Mouse (Mus musculus) C2C12 (cell line): Measurements from ENCODE around the gene Prkar2a. TPM values are rescaled to one million over a fixed set of nuclear protein-coding genes. Genes with fewer than 3 reads are reported as not detected.
A peak's percentile ranks its signal among the peaks of the same experiment; 100 is the strongest.

ENCODE experiments used
- H3K27me3 ChIP-seq: one replicate; pipeline ENCODE4 v1.6.1; 2011; ENCODE audit not compliant: control insufficient read depth, insufficient read depth, insufficient read length
- H3K36me3 ChIP-seq: one replicate; pipeline ENCODE4 v1.6.1; 2011; ENCODE audit not compliant: control insufficient read depth, insufficient read depth
- H3K4me3 ChIP-seq: one replicate; pipeline ENCODE4 v1.5.1; 2011; ENCODE audit warnings: mild to moderate bottlenecking, control low read depth; ENCODE audit not compliant: poor library complexity, insufficient read depth, severe bottlenecking
- H3K79me2 ChIP-seq: one replicate; pipeline ENCODE4 v1.6.1; 2011; ENCODE audit not compliant: control insufficient read depth, insufficient read depth
- H3K79me3 ChIP-seq: one replicate; pipeline ENCODE4 v1.6.1; 2011; ENCODE audit warnings: low read depth, control low read depth
- H3ac ChIP-seq: one replicate; pipeline ENCODE3; 2011; ENCODE audit warnings: low read depth; ENCODE audit not compliant: control insufficient read depth, insufficient read length
- CEBPB ChIP-seq: IDR thresholded peaks from one replicate; pipeline ENCODE4 v1.6.1; 2011; ENCODE audit warnings: low read depth, mild to moderate bottlenecking, control low read depth, moderate library complexity
- CTCF ChIP-seq: IDR thresholded peaks from one replicate; pipeline ENCODE4 v1.5.1; 2011; ENCODE audit not compliant: control insufficient read depth, insufficient read depth, insufficient read length
- FOSL1 ChIP-seq: IDR thresholded peaks from one replicate; pipeline ENCODE4 v1.8.0; 2011; ENCODE audit warnings: mild to moderate bottlenecking, low read length; ENCODE audit not compliant: poor library complexity, insufficient read depth, severe bottlenecking
- MAX ChIP-seq: IDR thresholded peaks from one replicate; pipeline ENCODE4 v1.6.1; 2011; ENCODE audit warnings: mild to moderate bottlenecking, control low read depth
- MYOD1 ChIP-seq: IDR thresholded peaks from one replicate; pipeline ENCODE4 v1.6.1; 2011; ENCODE audit warnings: low read depth; ENCODE audit not compliant: control insufficient read depth, insufficient read length
- MYOG ChIP-seq: IDR thresholded peaks from one replicate; pipeline ENCODE4 v1.6.1; 2011; ENCODE audit not compliant: control insufficient read depth, insufficient read length; ENCODE audit errors: extremely low read depth
- USF1 ChIP-seq: IDR thresholded peaks from one replicate; pipeline ENCODE4 v1.6.1; 2011; ENCODE audit warnings: low read depth, mild to moderate bottlenecking, control low read depth, moderate library complexity
- polyA plus RNA-seq: library from polyadenylated mRNA; unstranded; fragments of >200 nt; fragmentation: generic; extraction: Trizol; gene quantifications from one replicate; pipeline ENCODE4 v1.2.1, GENCODE M21; 2012; ENCODE audit warnings: missing spikeins

The Prkar2a gene
- polyA plus RNA-seq, 1 experiment, result 19.4 TPM

DNA sequence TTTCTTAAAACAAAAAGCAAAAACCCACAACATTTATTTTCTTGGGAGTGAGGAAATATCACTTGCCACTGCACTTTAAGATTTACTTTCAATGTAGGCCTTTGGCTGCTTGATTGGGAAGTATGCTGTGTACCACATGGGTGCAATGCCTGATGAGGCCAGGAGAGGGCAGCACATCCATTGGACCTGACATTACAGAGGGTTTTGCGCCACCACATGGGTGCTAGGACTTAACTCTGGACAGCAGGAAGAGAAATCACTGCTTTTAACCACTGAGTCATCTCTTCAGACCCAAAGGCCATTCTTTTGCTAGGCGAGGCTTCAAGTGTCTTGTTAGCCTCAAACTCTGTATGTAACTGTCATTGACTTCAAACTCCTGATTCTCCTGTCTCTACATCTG lies 70.7 kb downstream of the Prkar2a start:
- Histone ChIP-seq H3K79me3 (no peaks in the 10 kb centered on the region), H3K4me3 (no peak overlapping the region), H3K27me3 (no peaks in the 10 kb centered on the region), H3ac (no peak overlapping the region), H3K36me3 (no peaks in the 10 kb centered on the region), H3K79me2 (no peaks in the 10 kb centered on the region)
- TF ChIP-seq MAX (no peak), CTCF (peak; percentile 65)

DNA sequence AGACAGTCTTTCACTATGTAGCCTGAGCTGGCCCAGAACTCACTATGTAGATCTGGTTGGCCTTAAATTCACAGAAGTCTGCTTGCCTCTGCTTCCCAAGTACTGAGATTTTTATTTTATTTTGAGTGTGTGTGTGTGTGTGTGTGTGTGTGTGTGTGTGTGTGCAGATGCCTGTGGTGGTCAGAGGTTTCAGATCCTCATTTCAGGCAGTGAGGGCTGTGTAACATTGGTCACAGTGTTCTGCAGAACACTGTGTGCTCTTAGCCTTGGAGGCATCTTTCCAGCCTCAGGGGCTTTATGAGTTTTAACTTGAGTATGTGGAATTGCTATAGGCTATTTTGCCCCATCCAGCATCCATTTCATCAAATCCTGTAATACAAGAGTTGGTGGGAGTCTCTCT lies 72.4 kb downstream of the Prkar2a start:
- Histone ChIP-seq H3K4me3 (no peak overlapping the region), H3K79me2 (no peaks in the 10 kb centered on the region), H3ac (no peak overlapping the region), H3K79me3 (no peaks in the 10 kb centered on the region), H3K36me3 (no peaks in the 10 kb centered on the region), H3K27me3 (no peaks in the 10 kb centered on the region)
- no peak for TF ChIP-seq MYOD1
- no peak for TF ChIP-seq MAX
- no peak for TF ChIP-seq MYOG
- no peak for TF ChIP-seq FOSL1
- TF ChIP-seq CTCF, result no peak
- no peak for TF ChIP-seq CEBPB
- no peak for TF ChIP-seq USF1

DNA sequence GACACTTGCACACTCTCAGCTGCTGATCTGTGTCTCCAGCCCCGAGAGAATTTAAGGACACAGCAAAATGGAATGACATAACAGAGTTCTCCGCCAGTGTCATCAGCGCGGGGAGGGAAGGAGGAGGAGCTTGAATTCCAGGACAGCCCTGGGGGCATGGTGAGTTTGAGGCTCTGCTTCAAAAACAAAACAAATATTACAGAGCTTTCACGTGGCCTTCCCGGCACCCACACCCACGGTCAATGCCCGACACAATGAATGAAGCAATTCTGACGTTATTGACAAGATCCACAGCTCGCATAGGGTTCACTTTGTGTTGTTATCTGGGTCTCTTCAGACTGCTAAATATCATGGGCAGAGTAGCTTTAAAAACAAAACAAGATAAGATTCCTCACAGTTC lies 75.9 kb downstream of the Prkar2a start:
- Histone ChIP-seq H3K36me3 (no peaks in the 10 kb centered on the region), H3K79me3 (no peaks in the 10 kb centered on the region), H3K27me3 (no peaks in the 10 kb centered on the region), H3K79me2 (no peaks in the 10 kb centered on the region), H3K4me3 (no peak overlapping the region), H3ac (no peak overlapping the region)
- TF ChIP-seq CEBPB (no peak), MAX (no peak), CTCF (no peak), MYOG (no peak), USF1 (no peak), MYOD1 (no peak), FOSL1 (no peak)

- Histone ChIP-seq H3K79me2 (no peaks in the 10 kb centered on the region), H3K27me3 (peaks cover 3% of the 10 kb centered on the region), H3K79me3 (no peaks in the 10 kb centered on the region), H3K4me3 (no peak overlapping the region), H3K36me3 (no peaks in the 10 kb centered on the region), H3ac (no peak overlapping the region)
- TF ChIP-seq MYOD1 (no peak), MYOG (no peak), CTCF (no peak), MAX (no peak), FOSL1 (no peak), USF1 (no peak), CEBPB (no peak)
Measured at GRCm38 (mm10) chr9:108776614-108777013, 87.5 kb downstream of the Prkar2a start.

- Histone ChIP-seq H3K36me3 (no peaks in the 10 kb centered on the region), H3K79me2 (no peaks in the 10 kb centered on the region), H3ac (no peak overlapping the region), H3K79me3 (no peaks in the 10 kb centered on the region), H3K27me3 (no peaks in the 10 kb centered on the region), H3K4me3 (no peak overlapping the region)
- no peak for TF ChIP-seq CEBPB
- no peak for TF ChIP-seq MYOG
- no peak for TF ChIP-seq FOSL1
- no peak for TF ChIP-seq CTCF
- TF ChIP-seq MAX, result no peak
- TF ChIP-seq USF1, result no peak
- no peak for TF ChIP-seq MYOD1
Measured at GRCm38 (mm10) chr9:108777276-108777675, 88.2 kb downstream of the Prkar2a start.

DNA sequence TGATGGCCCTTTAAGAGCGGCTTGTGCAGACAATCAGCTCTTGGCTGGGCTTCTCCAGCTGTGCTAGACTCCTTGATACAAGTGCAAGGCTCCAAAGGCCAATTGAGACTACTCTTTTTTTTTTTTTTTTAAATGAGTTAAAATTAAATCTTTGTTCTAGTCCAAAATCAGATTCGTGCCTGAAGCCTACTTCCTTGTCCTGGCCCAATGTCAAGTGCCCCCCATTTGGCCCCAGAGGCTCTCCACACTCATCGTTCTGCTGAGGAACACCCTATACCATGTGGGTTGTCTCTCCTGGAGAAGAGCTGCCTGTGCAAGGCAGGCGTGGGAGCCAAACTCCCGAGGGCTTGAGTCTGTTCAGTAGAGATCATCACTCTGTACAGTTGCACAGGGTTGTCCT lies 91.8 kb downstream of the Prkar2a start:
- H3K79me3 ChIP-seq, result peaks cover 22% of the 10 kb centered on the region
- no peaks in the 10 kb centered on the region for H3K36me3 ChIP-seq
- no peaks in the 10 kb centered on the region for H3K27me3 ChIP-seq
- peaks cover 24% of the 10 kb centered on the region for H3K79me2 ChIP-seq
- no peak overlapping the region for H3ac ChIP-seq
- no peak overlapping the region for H3K4me3 ChIP-seq
- TF ChIP-seq FOSL1 (no peak), MYOD1 (no peak), CTCF (no peak), MAX (no peak), CEBPB (no peak), MYOG (no peak), USF1 (no peak)
